Mouse (Mus musculus) heart, adult 11 months (tissue): Measurements from ENCODE around the gene Gm4907.
"Not testable (repeated sequence)": the region's sequence is repeated elsewhere in the genome, so short reads cannot be mapped to it uniquely, and the experiment has no call there.

Experiments
- DNase-seq: peaks from one replicate; pipeline ENCODE4 v3.0.0; 2022

The Gm4907 gene

GRCm38 (mm10) chrX:23882253-23882652 lies at the start of gene Gm4907:
Gm4907 (plus strand) TSS chrX:23882553.
- not testable (repeated sequence) for DNase-seq

DNA sequence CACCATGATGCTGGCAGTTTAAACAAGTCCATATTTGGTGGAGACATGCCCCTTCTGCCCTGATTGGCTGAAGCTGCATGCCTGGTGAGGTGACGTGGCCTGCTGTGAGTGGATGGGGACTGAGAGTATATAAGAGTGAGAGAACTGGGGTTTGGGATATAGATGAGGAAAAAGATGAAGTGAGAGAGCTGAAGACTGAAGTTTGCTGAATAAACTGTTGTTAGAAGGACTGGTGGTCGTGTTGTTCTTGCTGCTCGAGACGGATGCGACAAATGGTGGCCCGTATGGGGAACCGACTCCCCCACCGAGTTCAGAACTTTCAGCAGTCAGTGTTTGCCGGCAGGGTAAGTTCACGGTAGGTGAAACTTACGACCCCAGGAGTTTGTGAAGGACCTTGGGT lies 48.6 kb upstream of the Gm4907 start:
- DNase-seq: not testable (repeated sequence)

GRCm38 (mm10) chrX:23840921-23841320 lies 41.4 kb upstream of the Gm4907 start:
- no peak for DNase-seq

DNA sequence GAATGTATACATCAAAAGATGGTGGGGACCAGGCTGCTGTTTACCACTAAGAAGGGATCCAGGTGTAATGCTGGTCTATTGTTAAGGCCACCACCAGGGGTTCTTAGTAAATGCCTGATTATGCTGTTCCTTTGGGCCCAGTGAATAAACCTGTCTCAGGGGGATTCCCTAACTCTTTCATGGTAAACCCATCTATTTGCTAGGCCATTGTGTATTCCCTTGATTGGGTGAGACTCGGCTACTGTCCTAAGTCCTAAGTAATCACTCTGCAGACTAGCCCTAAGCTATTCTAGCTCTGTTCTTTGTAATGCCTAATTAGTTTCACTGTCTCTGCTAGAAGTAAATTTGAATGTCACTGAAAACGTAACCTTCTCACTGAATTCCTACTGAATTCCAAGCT lies 71.8 kb downstream of the Gm4907 start:
- no peak for DNase-seq
